Mouse (Mus musculus) heart, adult 2 months (tissue): ENCODE measurements around the gene Elovl5. TPM values are rescaled to one million over a fixed set of nuclear protein-coding genes. Genes with fewer than 3 reads are reported as not detected.

Experiments used
- DNase-seq, 2 experiments: peaks; one replicate each; pipeline ENCODE4 v3.0.0; 2021
- H3K27ac ChIP-seq: fragments of 200-600 bp; 2 replicates; pipeline ENCODE4 v1.8.1; 2022
- H3K27me3 ChIP-seq: fragments of 200-500 bp; 2 replicates; pipeline ENCODE4 v1.6.1; 2012; ENCODE audit warnings: mild to moderate bottlenecking, low read length, inconsistent platforms, mixed read lengths; ENCODE audit not compliant: control insufficient read depth, insufficient read depth
- H3K36me3 ChIP-seq: fragments of 200-500 bp; 2 replicates; pipeline ENCODE4 v1.6.1; 2012; ENCODE audit warnings: low read length, inconsistent platforms; ENCODE audit not compliant: control insufficient read depth, insufficient read depth
- H3K4me1 ChIP-seq: fragments of 200-500 bp; 2 replicates; pipeline ENCODE4 v1.6.1; 2011; ENCODE audit warnings: low read length; ENCODE audit not compliant: control insufficient read depth, insufficient read depth
- H3K4me3 ChIP-seq: fragments of 200-600 bp; 2 replicates; pipeline ENCODE4 v1.8.1; 2022
- H3K79me2 ChIP-seq: fragments of 200-500 bp; replicated peaks from 2 replicates; pipeline ENCODE4 v1.6.1; 2012; ENCODE audit warnings: mild to moderate bottlenecking, inconsistent platforms, low read length, moderate library complexity, mixed read lengths; ENCODE audit not compliant: control insufficient read depth, insufficient read depth
- H3K9ac ChIP-seq: fragments of 200-500 bp; 2 replicates; pipeline ENCODE4 v1.6.1; 2012; ENCODE audit warnings: low read depth, mild to moderate bottlenecking, control low read depth, inconsistent platforms, low read length, mixed read lengths
- CTCF ChIP-seq: fragments of 200-600 bp; IDR thresholded peaks from 2 replicates; pipeline ENCODE4 v1.8.1; 2022; ENCODE audit warnings: antibody characterized with exemption, mild to moderate bottlenecking, moderate library complexity
- EP300 ChIP-seq: fragments of 200-500 bp; IDR thresholded peaks from 2 replicates; pipeline ENCODE4 v1.6.1; 2011; ENCODE audit warnings: low read depth, low read length, control low read depth; ENCODE audit not compliant: insufficient read depth
- POLR2A ChIP-seq: fragments of 200-500 bp; IDR thresholded peaks from 2 replicates; pipeline ENCODE4 v1.6.1; 2011; ENCODE audit warnings: mild to moderate bottlenecking, low read depth, low read length, control low read depth; ENCODE audit not compliant: insufficient read depth
- WGBS: fragments of 180-500 bp; shearing (Covaris S2); methylation state at CpG from one replicate; pipeline ENCODE4 v1.1.7; 2018; 5-methylcytosine and 5-hydroxymethylcytosine counted together
- intact Hi-C: fragments of 180-260 bp; cut with DNase I; formaldehyde crosslinking; loops from one replicate; pipeline ENCODE4 v1.15.1; 2025
- polyA plus RNA-seq: library from polyadenylated mRNA; depleted of rRNA; stranded (reverse); fragments of >200 nt; gene quantifications from 2 replicates; pipeline ENCODE4 v1.2.3, GENCODE M21; 2012
- total RNA-seq, 2 experiments: library from RNA; stranded (reverse); gene quantifications; 2 replicates each; pipeline ENCODE4 v1.2.3; 2021

Gene Elovl5
- total and polyA plus RNA-seq, 3 experiments: 34.0 to 37.5 (median 35.9) TPM

DNA sequence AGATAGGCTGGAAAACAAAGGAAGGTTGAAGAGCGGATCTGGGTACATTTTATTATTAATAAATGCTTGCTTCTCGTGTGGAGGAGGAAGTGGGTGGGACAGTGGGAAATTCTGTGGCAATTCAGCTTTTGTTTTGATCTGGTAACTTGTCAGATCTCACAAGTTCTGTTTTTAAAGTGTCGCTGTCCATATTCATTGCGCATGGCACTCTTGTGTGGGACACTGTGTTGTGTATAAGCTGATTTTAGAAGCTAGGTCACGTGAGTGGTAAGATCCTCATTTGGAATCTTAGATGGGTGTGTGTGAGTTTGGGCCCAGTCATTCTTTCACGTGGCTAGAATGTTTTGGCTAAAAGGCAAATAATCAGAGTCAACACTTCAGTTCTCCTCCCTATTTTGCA lies 44.2 kb downstream of the Elovl5 start:
- TF ChIP-seq POLR2A (no peak), EP300 (no peak), CTCF (no peak)
- H3K9ac ChIP-seq: no peak overlapping the region
- no peaks in the 10 kb centered on the region; the same call in 1 of the 2 replicates for H3K4me1 ChIP-seq
- H3K79me2 ChIP-seq: no peaks in the 10 kb centered on the region; the same call in 1 of the 2 replicates
- no peaks in the 10 kb centered on the region for H3K27me3 ChIP-seq
- WGBS: 68% methylated on average over 6 of the region's 6 CpGs
- H3K27ac ChIP-seq: no peak overlapping the region
- DNase-seq: peak in 1 of 2 experiments; percentile 29
- H3K4me3 ChIP-seq: no peak overlapping the region
- H3K36me3 ChIP-seq: peaks cover 8% of the 10 kb centered on the region
- intact Hi-C loops: no loop called here

DNA sequence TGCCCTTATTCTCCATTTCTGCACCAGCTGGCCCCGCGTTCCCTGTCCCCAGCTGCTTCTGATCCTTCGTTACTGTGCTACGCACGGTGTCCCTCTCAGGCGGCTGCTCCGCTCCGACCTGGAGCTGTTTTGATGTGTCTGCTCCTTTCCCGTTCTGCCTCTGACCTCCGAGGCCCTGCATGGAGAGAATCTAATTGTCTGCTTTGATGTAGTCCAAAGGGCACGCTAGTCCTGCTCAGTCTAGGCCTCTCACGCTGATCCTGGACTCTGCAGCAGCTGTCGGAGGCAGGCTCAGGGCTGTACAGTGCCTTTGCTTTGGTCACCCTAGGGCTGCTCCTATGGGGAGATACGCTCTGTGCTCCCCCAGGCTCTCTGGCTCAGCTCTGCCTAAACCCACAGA lies 46.9 kb downstream of the Elovl5 start:
- Histone ChIP-seq H3K9ac (no peak overlapping the region), H3K36me3 (peaks cover 8% of the 10 kb centered on the region), H3K27me3 (no peaks in the 10 kb centered on the region), H3K79me2 (no peaks in the 10 kb centered on the region; the same call in 1 of the 2 replicates), H3K4me1 (peaks cover 2% of the 10 kb centered on the region), H3K4me3 (no peak overlapping the region), H3K27ac (no peak overlapping the region)
- 87% methylated on average over 14 of the region's 14 CpGs for WGBS
- intact Hi-C loops: no loop called here
- no peak for DNase-seq
- TF ChIP-seq POLR2A (no peak), CTCF (no peak), EP300 (no peak)

DNA sequence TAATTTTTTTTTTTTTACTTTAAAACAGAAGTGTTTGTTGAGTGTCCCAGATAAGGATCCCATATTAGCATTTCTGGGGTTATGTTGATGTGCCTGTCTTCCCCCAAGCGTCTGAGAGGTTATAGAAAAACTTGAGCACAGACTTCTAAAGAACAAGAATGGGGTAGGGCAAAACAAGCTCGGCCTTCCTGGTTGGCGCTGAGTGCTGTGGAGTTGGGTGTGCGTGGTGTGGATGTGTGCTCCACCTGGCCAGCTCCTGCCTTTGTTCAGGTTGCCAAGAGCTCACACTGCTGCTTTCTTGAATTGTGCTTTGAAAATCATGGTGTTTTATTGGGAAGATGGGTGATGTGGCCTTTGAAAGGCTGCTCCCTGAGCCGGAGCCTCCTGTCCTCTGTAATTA lies 48.1 kb downstream of the Elovl5 start:
- 83% methylated on average over 5 of the region's 5 CpGs for WGBS
- Histone ChIP-seq H3K36me3 (peaks cover 8% of the 10 kb centered on the region), H3K79me2 (peaks cover 1% of the 10 kb centered on the region; the same call in 1 of the 2 replicates), H3K27me3 (no peaks in the 10 kb centered on the region), H3K27ac (no peak overlapping the region), H3K9ac (no peak overlapping the region), H3K4me3 (no peak overlapping the region), H3K4me1 (peaks cover 3% of the 10 kb centered on the region)
- DNase-seq: no peak
- TF ChIP-seq POLR2A: no peak
- no peak for TF ChIP-seq CTCF
- no peak for TF ChIP-seq EP300
- intact Hi-C loops: loop anchor here (5.0 kb wide), 1 partner anchor 37 kb away; no protein-coding TSS in a partner anchor

DNA sequence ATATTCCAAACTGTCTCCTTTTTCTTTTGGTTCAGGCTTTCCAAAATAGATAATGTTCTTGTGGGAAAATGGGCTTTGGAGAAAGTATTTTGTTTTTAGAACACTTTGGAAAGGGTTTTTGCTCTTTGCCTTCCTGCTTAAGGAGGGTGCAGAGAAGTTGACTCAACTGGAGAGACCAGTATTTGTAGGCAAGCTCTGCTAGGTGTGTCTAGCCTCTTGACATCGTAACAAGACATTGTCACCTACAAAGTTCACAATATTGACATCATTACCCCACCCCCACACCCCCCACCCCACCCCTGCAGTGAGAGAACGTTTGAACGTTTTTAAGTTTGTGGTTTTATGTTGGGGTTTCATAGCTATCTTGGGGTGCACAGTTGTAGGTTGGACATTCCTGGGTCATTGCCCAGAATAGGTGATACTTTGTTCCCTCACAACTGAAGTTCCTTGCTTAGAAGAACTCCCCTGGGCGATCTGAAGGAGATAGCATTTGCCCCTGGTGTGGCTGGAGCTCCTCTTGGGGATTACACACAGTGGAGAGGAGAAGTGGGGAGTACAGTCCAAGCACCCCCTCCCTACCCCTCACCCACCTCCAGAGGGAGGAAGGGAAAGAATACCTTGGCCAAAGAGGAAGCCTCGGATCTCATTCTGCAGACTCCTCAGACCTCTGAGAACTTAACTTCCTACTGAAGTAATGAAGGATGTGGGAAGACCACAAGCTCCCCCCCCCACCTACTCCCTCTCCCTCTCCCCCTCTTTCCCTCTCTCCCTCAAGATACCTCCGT lies 48.8 kb downstream of the Elovl5 start:
- Histone ChIP-seq H3K79me2 (peaks cover 1% of the 10 kb centered on the region; the same call in 1 of the 2 replicates), H3K4me3 (no peak overlapping the region), H3K27me3 (no peaks in the 10 kb centered on the region), H3K36me3 (peaks cover 4% of the 10 kb centered on the region), H3K4me1 (peaks cover 3% of the 10 kb centered on the region), H3K27ac (no peak overlapping the region), H3K9ac (no peak overlapping the region)
- WGBS: 70% methylated on average over 6 of the region's 6 CpGs
- DNase-seq: no peak
- TF ChIP-seq EP300: no peak
- no peak for TF ChIP-seq POLR2A
- no peak for TF ChIP-seq CTCF
- intact Hi-C loops: loop anchor here (5.0 kb wide), 1 partner anchor 36 kb away; no protein-coding TSS in a partner anchor

DNA sequence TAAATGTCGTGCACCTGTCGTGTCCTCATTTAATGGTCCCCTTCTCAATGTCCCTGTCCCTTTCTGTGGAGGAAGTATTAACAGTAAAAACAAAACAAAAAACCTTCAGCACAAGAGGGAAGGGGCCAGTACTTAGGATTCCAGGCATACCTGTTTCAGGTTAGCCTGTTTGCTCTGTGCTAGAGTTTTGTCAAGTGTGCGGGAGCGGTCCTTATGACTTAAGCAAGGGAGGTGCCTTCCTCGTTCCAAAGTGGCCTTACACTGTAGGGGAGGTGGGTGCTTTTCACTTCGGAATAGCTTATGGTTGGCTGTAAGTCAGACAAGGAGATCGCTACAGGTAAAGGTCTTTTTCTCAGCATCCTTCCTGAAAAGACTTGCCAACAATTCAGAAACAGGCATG lies 49.7 kb downstream of the Elovl5 start:
- intact Hi-C loops: loop anchor here (5.0 kb wide), 1 partner anchor 35 kb away; no protein-coding TSS in a partner anchor
- Histone ChIP-seq H3K79me2 (peaks cover 3% of the 10 kb centered on the region), H3K36me3 (no peaks in the 10 kb centered on the region; the same call in 1 of the 2 replicates), H3K4me1 (peaks cover 3% of the 10 kb centered on the region), H3K9ac (no peak overlapping the region), H3K27me3 (no peaks in the 10 kb centered on the region), H3K4me3 (no peak overlapping the region), H3K27ac (no peak overlapping the region)
- no peak for TF ChIP-seq EP300
- no peak for TF ChIP-seq POLR2A
- no peak for TF ChIP-seq CTCF
- WGBS: 91% methylated on average over 7 of the region's 7 CpGs
- no peak for DNase-seq

DNA sequence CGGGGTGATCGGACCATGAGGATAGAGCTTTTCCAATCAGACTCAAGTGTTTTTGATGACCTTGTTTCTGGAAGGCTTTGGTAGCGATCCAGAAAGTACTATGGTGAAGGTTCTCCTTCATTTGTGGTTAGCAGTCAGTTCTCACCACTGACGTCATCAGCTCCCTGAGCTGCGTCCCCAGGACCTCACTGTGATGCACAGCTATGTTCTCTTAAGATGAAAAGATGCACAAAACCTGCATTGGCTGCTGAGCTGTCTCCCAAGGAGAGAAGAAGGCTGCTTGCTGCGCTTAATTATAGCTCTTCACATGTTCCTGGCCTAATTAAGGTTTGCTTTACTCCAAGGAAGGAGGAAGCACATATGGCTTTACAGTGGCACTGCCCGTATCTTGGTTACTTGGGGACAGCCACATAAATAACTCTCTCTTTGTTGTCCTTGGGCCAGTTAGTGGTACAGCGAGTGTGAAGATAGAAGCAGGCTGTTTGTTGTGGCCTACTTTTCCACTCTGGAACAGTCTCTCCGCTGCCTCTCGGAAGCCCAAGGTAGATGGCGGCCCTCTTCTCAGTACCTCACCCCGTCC lies 50.5 kb downstream of the Elovl5 start:
- Histone ChIP-seq H3K27me3 (no peaks in the 10 kb centered on the region), H3K79me2 (peaks cover 3% of the 10 kb centered on the region), H3K4me3 (no peak overlapping the region), H3K36me3 (no peaks in the 10 kb centered on the region; the same call in 1 of the 2 replicates), H3K4me1 (peaks cover 3% of the 10 kb centered on the region), H3K9ac (no peak overlapping the region), H3K27ac (peak overlapping the region; percentile 23; the same call in 1 of the 2 replicates)
- 79% methylated on average over 12 of the region's 12 CpGs for WGBS
- intact Hi-C loops: loop anchor here (5.0 kb wide), 1 partner anchor 35 kb away; no protein-coding TSS in a partner anchor
- no peak for TF ChIP-seq EP300
- TF ChIP-seq POLR2A: no peak
- TF ChIP-seq CTCF: no peak
- DNase-seq: no peak
